Mouse (Mus musculus) forebrain, embryonic 13.5 days (tissue): ENCODE measurements around the gene Tysnd1. TPM values are rescaled to one million over a fixed set of nuclear protein-coding genes. Genes with fewer than 3 reads are reported as not detected.

Source experiments
- ATAC-seq: fragments of 200-750 bp; cut with Nextera tagmentation; 2 replicates; pipeline ENCODE4 v1.8.0; 2017
- H3K27ac ChIP-seq: fragments of 300-500 bp; sonication (generic); 2 replicates; pipeline ENCODE4 v1.5.1; 2015; ENCODE audit warnings: inconsistent platforms, mild to moderate bottlenecking, moderate library complexity
- H3K27me3 ChIP-seq: fragments of 300-500 bp; sonication (generic); 2 replicates; pipeline ENCODE4 v1.6.1; 2015; ENCODE audit warnings: mild to moderate bottlenecking, inconsistent platforms
- H3K36me3 ChIP-seq: fragments of 300-500 bp; sonication (generic); 2 replicates; pipeline ENCODE4 v1.6.1; 2015; ENCODE audit warnings: mild to moderate bottlenecking, inconsistent platforms; ENCODE audit not compliant: poor library complexity, severe bottlenecking
- H3K4me1 ChIP-seq: fragments of 300-500 bp; sonication (generic); 2 replicates; pipeline ENCODE4 v1.6.1; 2015; ENCODE audit warnings: inconsistent platforms
- H3K4me2 ChIP-seq: fragments of 300-500 bp; sonication (generic); 2 replicates; pipeline ENCODE4 v1.6.1; 2015; ENCODE audit warnings: inconsistent platforms, mild to moderate bottlenecking, moderate library complexity
- H3K4me3 ChIP-seq: fragments of 300-500 bp; sonication (generic); 2 replicates; pipeline ENCODE4 v1.5.1; 2015; ENCODE audit warnings: mild to moderate bottlenecking, inconsistent platforms
- H3K9ac ChIP-seq: fragments of 300-500 bp; sonication (generic); 2 replicates; pipeline ENCODE4 v1.6.1; 2015; ENCODE audit warnings: mild to moderate bottlenecking, inconsistent platforms
- H3K9me3 ChIP-seq: fragments of 300-500 bp; sonication (generic); replicated peaks from 2 replicates; pipeline ENCODE4 v1.6.1; 2016; ENCODE audit warnings: inconsistent platforms
- WGBS: fragments of 180-500 bp; shearing (Covaris S2); methylation state at CpG from one replicate; pipeline ENCODE4 v1.1.7; 2015; 5-methylcytosine and 5-hydroxymethylcytosine counted together
- polyA plus RNA-seq: library from polyadenylated mRNA; unstranded; fragments of >200 nt; fragmentation: Nextera tagmentation; extraction: Ambion mirVana; gene quantifications from 2 replicates; pipeline ENCODE4 v1.2.1, GENCODE M21; 2015

Tysnd1 gene
- polyA plus RNA-seq, 1 experiment from 2014 or later = 18.4 TPM

- Histone ChIP-seq H3K4me2 (no peak overlapping the region), H3K9ac (no peak overlapping the region), H3K27me3 (no peaks in the 10 kb centered on the region), H3K4me1 (no peaks in the 10 kb centered on the region), H3K9me3 (0 out of 2 replicates have a peak, but pooled peaks cover 4% of the 10 kb centered on the region), H3K27ac (no peak overlapping the region), H3K36me3 (peaks cover 100% of the 10 kb centered on the region), H3K4me3 (no peak overlapping the region)
- ATAC-seq = no peak
- 95% methylated on average over 4 of the region's 4 CpGs for WGBS
Measured at GRCm38 (mm10) chr10:61745133-61745532, 49.8 kb downstream of the Tysnd1 start.

DNA sequence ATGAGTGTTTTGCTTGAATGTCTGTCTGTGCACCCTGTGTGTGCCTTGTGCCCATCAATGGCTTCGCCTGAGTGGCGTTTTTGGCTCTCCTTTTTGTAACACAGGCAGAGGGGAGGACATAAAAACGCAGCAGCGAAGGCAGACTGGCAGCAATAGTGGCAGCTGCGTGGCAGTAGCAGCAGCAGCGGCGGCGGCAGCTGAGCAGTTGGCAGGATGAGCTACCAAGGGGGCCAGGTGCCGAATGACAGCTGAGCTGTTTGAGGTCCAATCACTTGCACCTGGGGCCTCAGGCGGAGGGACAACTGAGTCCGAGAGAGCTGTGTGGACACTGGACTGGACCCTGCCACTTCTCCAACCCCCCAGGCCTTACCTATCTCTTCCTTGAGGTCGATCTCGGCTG, 52.0 kb downstream of the Tysnd1 start:
- Histone ChIP-seq H3K4me1 (no peaks in the 10 kb centered on the region), H3K27me3 (no peaks in the 10 kb centered on the region), H3K27ac (no peak overlapping the region), H3K9me3 (0 out of 2 replicates have a peak, but pooled peaks cover 4% of the 10 kb centered on the region), H3K4me2 (no peak overlapping the region), H3K9ac (no peak overlapping the region), H3K4me3 (no peak overlapping the region), H3K36me3 (peaks cover 100% of the 10 kb centered on the region)
- WGBS = 93% methylated on average over 13 of the region's 13 CpGs
- no peak for ATAC-seq

DNA sequence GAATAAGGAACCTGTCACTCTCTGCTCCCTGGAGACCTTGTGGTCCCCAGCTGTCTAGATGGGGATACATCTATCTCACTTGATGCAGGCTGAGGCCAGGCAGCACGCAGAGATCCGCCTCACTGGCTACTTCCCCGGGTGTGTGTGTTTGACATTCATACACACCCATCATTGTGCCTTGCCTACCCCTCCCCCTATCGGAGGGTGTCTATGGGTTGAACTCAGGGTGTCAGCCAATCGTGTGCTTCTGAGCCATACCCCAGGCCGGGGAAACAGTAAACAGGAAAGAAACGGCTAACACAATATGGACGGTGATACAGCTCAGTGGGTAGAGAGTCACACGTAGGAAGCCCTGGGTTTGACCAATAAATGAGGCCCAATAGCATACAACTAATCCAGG, 54.7 kb downstream of the Tysnd1 start:
- no peaks in the 10 kb centered on the region for H3K27me3 ChIP-seq
- 90% methylated on average over 9 of the region's 9 CpGs for WGBS
- no peak for ATAC-seq
- no peaks in the 10 kb centered on the region for H3K4me1 ChIP-seq
- H3K4me2 ChIP-seq = no peak overlapping the region
- no peak overlapping the region for H3K4me3 ChIP-seq
- H3K9ac ChIP-seq = no peak overlapping the region
- 0 out of 2 replicates have a peak, but pooled peaks cover 4% of the 10 kb centered on the region for H3K9me3 ChIP-seq
- peaks cover 100% of the 10 kb centered on the region for H3K36me3 ChIP-seq
- no peak overlapping the region for H3K27ac ChIP-seq

GRCm38 (mm10) chr10:61751534-61752219, 56.4 kb downstream of the Tysnd1 start:
- Histone ChIP-seq H3K4me3 (no peak overlapping the region), H3K4me1 (no peaks in the 10 kb centered on the region), H3K9ac (no peak overlapping the region), H3K4me2 (no peak overlapping the region), H3K27me3 (no peaks in the 10 kb centered on the region), H3K9me3 (no peaks in the 10 kb centered on the region), H3K27ac (no peak overlapping the region), H3K36me3 (peaks cover 100% of the 10 kb centered on the region)
- 88% methylated on average over 20 of the region's 20 CpGs for WGBS
- no peak for ATAC-seq

Other genes starting within 250 kb of the Tysnd1 start
- gene Eif4ebp2, start 242.9 kb upstream of the Tysnd1 start, polyA plus RNA-seq = 96.4 and 102 TPM in 2 replicates
- 16.4 and 17.5 TPM in 2 replicates for gene Lrrc20, start 219.7 kb upstream of the Tysnd1 start, polyA plus RNA-seq
- 0.24 and 0.36 TPM in 2 replicates for gene Npffr1, start 100.0 kb upstream of the Tysnd1 start, polyA plus RNA-seq
- gene Ppa1, start 47.0 kb upstream of the Tysnd1 start, polyA plus RNA-seq = 285 and 287 TPM in 2 replicates
- gene Sar1a, start 15.2 kb upstream of the Tysnd1 start, polyA plus RNA-seq = 205 and 216 TPM in 2 replicates
- 5.0 and 5.1 TPM in 2 replicates for gene Aifm2, start 19.7 kb downstream of the Tysnd1 start, polyA plus RNA-seq
- 321 and 326 TPM in 2 replicates for gene H2afy2, start 88.6 kb downstream of the Tysnd1 start, polyA plus RNA-seq